Mouse (Mus musculus): ENCODE measurements around the gene Rabl6.

DNA sequence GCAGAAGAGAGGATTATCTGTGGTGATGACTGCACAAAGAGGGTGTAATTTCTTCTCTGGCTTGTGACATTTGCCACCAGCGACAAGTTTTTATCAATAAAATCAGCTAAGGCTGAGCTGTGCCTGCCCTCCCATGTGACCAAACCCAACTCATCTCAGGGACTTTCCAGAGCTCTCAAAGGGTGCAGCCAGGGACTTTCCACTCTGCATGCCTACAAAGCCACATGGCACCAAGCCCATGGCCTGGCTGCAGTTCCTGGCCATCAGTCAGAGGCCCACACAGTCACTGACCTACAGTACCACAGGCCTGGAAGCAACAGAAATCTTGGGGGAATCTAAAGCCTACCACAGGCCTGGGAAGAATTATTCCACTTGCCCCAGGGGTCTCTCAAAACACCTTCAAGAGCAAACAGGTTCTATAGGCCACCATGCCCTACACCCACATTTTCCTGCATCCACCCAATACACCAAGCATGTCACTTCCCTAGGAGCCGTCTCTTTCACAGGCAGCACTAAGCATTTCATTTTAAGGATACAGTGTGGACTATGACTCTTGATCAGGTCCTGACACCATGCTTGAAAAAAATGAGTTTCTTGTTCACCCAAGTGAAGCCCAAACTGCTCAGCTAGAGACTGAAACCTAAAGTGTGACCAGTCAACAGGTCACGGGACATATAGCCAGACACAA, 74.0 kb downstream of the Rabl6 start:
- no peak for TF ChIP-seq CTCF (IDR thresholded peaks at IDR 0.05; ENCODE audit: control insufficient read depth, insufficient read depth, insufficient replicate concordance, low read depth, low read length)
- TF ChIP-seq POLR2A (IDR thresholded peaks at IDR 0.05; ENCODE audit: control insufficient read depth, low read depth, low read length): no peak
